Mouse (Mus musculus): Measurements from ENCODE around the gene Tbxa2r.

DNA sequence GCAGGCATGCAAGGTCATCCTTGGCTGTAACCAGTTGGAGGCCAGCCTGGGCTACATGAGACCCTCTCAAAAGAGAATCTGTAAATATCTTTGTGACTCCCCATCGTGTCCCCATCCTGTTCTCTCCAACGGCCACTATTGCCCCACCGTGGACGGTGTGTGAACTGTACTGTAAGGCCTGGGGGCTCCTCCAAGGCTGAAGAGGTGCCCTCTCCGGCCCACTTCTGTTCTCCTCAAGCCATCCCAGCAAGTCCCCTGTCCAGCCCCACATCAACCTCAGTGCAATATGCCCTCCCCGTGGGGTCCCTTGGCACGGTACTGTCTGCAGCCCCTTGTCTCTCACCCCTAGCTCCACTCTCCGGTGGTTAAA lies 9.2 kb upstream of the Tbxa2r start:
- TF ChIP-seq BHLHE40 (IDR thresholded peaks at IDR 0.05; ENCODE audit: low read depth, low read length) (no peak), CTCF (conservative IDR thresholded peaks at IDR 0.05 in 1 of 2, IDR thresholded peaks at IDR 0.05 in 1 of 2; ENCODE audit: low read depth in 2 of 2, low read length in 2 of 2) (peak in 1 of 2 experiments; percentile 46; a peak in 2 of 4 replicates), ZMIZ1 (IDR thresholded peaks at IDR 0.05; ENCODE audit: low read depth, low read length) (no peak), USF2 (conservative IDR thresholded peaks at IDR 0.05; ENCODE audit: low read depth, low read length) (no peak), POLR2A (IDR thresholded peaks at IDR 0.05; ENCODE audit: low read depth, low read length) (no peak), ZKSCAN1 (IDR thresholded peaks at IDR 0.05; ENCODE audit: borderline replicate concordance, low read depth, low read length) (no peak), JUN (IDR thresholded peaks at IDR 0.05; ENCODE audit: insufficient read depth, low read depth, low read length) (no peak), ETS1 (conservative IDR thresholded peaks at IDR 0.05; ENCODE audit: low read depth, low read length) (no peak), ZC3H11A (IDR thresholded peaks at IDR 0.05; ENCODE audit: low read depth, low read length) (no peak), MYC (IDR thresholded peaks at IDR 0.05; ENCODE audit: low read depth, low read length) (no peak), ELF1 (IDR thresholded peaks at IDR 0.05; ENCODE audit: low read depth, low read length) (no peak), NRF1 (IDR thresholded peaks at IDR 0.05; ENCODE audit: low read depth, low read length) (no peak), USF1 (IDR thresholded peaks at IDR 0.05; ENCODE audit: low read depth, low read length) (no peak), RCOR1 (conservative IDR thresholded peaks at IDR 0.05; ENCODE audit: low read depth, low read length) (no peak)
